Mouse (Mus musculus) testis, adult 2 months (tissue): ENCODE data around the gene Galnt2. TPM values are rescaled to one million over a fixed set of nuclear protein-coding genes. Genes with fewer than 3 reads are reported as not detected.

Source experiments
- H3K27ac ChIP-seq: fragments of 200-500 bp; 2 replicates; pipeline ENCODE4 v1.5.1; 2012; ENCODE audit warnings: low read depth, low read length; ENCODE audit not compliant: control insufficient read depth, insufficient read depth
- H3K27me3 ChIP-seq: fragments of 200-500 bp; 2 replicates; pipeline ENCODE4 v1.6.1; 2012; ENCODE audit warnings: mild to moderate bottlenecking, low read length, moderate library complexity; ENCODE audit not compliant: control insufficient read depth, insufficient read depth
- H3K36me3 ChIP-seq: fragments of 200-500 bp; 2 replicates; pipeline ENCODE4 v1.6.1; 2012; ENCODE audit warnings: mild to moderate bottlenecking, low read length; ENCODE audit not compliant: control insufficient read depth, insufficient read depth
- H3K4me1 ChIP-seq: fragments of 200-500 bp; 2 replicates; pipeline ENCODE4 v1.6.1; 2012; ENCODE audit warnings: low read length; ENCODE audit not compliant: control insufficient read depth, insufficient read depth
- H3K4me3 ChIP-seq: fragments of 200-500 bp; 2 replicates; pipeline ENCODE4 v1.5.1; 2012; ENCODE audit warnings: low read depth, mild to moderate bottlenecking, low read length, moderate library complexity, mixed read lengths; ENCODE audit not compliant: control insufficient read depth
- CTCF ChIP-seq: fragments of 200-500 bp; IDR thresholded peaks from 2 replicates; pipeline ENCODE4 v1.5.1; 2012; ENCODE audit warnings: low read depth, mild to moderate bottlenecking, inconsistent platforms, low read length, moderate library complexity; ENCODE audit not compliant: control insufficient read depth, insufficient read depth, insufficient replicate concordance
- POLR2A ChIP-seq: fragments of 200-500 bp; IDR thresholded peaks from 2 replicates; pipeline ENCODE4 v1.6.1; 2012; ENCODE audit warnings: low read depth, mild to moderate bottlenecking, inconsistent platforms, low read length, moderate library complexity; ENCODE audit not compliant: control insufficient read depth
- polyA plus RNA-seq: library from polyadenylated mRNA; depleted of rRNA; stranded (reverse); fragments of >200 nt; gene quantifications from 2 replicates; pipeline ENCODE4 v1.2.3, GENCODE M21; 2012

Gene Galnt2
- polyA plus RNA-seq, 1 experiment = 0.91 TPM

GRCm38 (mm10) chr8:124192976-124193375 is 38.2 kb upstream of the Galnt2 start:
- no peak for TF ChIP-seq POLR2A
- TF ChIP-seq CTCF = no peak
- Histone ChIP-seq H3K27ac (no peak overlapping the region), H3K4me3 (no peak overlapping the region), H3K27me3 (no peaks in the 10 kb centered on the region), H3K4me1 (peaks cover 4% of the 10 kb centered on the region; the same call in 1 of the 2 replicates), H3K36me3 (no peaks in the 10 kb centered on the region)

DNA sequence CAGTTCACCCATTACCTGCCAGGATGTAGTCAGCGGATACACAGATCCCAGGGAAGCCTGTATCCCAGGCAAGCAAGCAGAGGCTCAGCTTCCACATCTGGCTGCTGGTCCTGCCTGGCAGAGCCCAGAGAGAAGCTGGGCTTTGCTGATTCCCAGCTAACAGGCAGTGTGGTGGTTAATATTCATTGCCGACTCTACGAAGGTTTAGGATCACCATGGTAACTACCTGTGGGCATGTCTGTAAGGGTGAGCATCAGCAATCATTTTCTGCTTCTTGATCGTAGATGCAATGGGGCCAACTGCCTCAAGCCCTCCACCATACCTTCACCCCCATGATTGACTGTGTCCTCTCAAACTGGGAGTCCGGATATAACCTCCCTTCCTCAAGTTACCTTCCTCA is 37.2 kb upstream of the Galnt2 start:
- Histone ChIP-seq H3K4me3 (no peak overlapping the region), H3K4me1 (peaks cover 4% of the 10 kb centered on the region; the same call in 1 of the 2 replicates), H3K36me3 (no peaks in the 10 kb centered on the region), H3K27ac (no peak overlapping the region), H3K27me3 (no peaks in the 10 kb centered on the region)
- no peak for TF ChIP-seq POLR2A
- no peak for TF ChIP-seq CTCF

DNA sequence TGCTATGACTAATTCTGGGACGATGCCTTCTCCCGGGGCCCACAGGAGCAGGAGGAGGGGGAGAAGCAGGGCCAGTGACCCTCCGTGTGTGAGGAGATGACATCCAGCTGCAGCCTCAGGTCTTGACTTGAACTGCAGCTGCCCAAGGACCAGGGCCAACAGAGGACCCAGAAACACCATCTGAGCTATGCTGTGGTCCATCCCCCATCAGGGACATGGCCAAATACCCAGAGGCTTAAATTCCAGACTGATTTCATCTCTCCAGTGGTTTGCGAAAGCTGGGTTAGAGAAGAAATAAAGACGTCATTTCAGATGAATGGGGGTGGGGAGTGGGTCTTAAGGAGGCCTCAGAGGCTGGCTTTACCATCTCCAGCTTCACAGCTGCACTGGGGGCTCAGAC is 35.0 kb upstream of the Galnt2 start:
- H3K4me3 ChIP-seq = no peak overlapping the region
- TF ChIP-seq CTCF (no peak), POLR2A (no peak)
- H3K36me3 ChIP-seq = no peaks in the 10 kb centered on the region
- no peak overlapping the region for H3K27ac ChIP-seq
- no peaks in the 10 kb centered on the region for H3K27me3 ChIP-seq
- peaks cover 4% of the 10 kb centered on the region; the same call in 1 of the 2 replicates for H3K4me1 ChIP-seq

DNA sequence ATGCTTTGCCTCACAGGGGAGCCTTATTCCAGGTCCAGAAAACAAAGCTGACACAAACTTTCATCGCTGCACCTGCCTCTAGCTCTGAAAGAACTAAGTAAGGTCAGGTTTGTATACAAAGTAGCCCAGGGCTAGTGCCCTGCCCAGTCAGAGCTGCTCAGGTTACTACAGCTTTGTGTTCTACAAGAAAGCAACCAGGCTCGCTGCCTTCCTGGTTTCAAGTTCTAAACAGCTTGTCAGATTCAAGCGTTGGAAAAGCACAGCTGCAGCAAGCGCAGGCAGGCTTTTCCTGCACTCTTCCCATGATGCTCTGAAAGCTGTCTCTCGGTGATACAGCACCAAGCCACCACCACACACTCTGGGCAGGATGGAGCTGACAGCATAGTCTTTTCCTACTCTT is 34.4 kb upstream of the Galnt2 start:
- Histone ChIP-seq H3K36me3 (no peaks in the 10 kb centered on the region), H3K27me3 (no peaks in the 10 kb centered on the region), H3K4me3 (no peak overlapping the region), H3K4me1 (peaks cover 3% of the 10 kb centered on the region; the same call in 1 of the 2 replicates), H3K27ac (no peak overlapping the region)
- TF ChIP-seq POLR2A (no peak), CTCF (no peak)

DNA sequence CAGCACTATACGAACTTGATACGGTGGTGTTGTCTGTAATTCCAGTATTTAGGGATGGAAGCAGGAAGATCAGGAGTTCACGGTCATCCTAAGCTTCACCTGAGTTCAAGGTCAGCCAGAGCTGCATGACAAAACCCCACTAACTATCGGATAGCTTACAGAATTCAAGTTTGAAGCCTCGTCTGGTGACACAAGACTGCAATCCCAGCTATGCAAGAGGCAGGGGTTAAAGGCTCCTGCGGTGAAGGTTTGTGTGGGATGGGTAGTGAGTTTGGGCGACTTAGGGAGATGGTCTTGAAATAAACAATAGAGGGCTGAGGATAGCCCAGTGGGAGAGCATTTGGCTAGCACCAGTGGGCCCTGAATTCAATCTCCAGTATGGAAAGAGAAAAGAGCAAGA is 33.0 kb upstream of the Galnt2 start:
- Histone ChIP-seq H3K4me3 (no peak overlapping the region), H3K27ac (no peak overlapping the region), H3K4me1 (no peaks in the 10 kb centered on the region), H3K36me3 (no peaks in the 10 kb centered on the region), H3K27me3 (no peaks in the 10 kb centered on the region)
- no peak for TF ChIP-seq POLR2A
- no peak for TF ChIP-seq CTCF

DNA sequence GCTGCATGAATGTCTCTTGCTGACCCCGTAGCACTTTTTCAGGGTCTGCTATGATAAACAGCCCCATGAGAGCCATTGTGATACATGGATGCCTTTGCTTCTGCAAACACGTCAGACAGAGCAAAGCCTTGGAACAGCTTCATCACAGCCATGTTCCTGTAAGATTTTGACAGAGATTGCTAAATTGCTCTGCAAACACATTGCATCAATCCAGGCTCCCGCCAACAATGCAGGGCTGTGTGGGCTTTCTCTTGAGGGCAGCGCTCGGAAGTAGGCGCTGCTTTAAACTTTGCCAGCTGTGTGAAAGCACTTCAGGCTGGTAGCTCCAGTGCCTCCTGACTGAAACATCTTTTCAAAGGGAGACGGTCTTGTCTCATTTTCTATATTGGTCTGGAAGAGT is 30.8 kb upstream of the Galnt2 start:
- Histone ChIP-seq H3K4me1 (no peaks in the 10 kb centered on the region), H3K27ac (no peak overlapping the region), H3K4me3 (no peak overlapping the region), H3K36me3 (no peaks in the 10 kb centered on the region), H3K27me3 (no peaks in the 10 kb centered on the region)
- TF ChIP-seq CTCF (no peak), POLR2A (no peak)

DNA sequence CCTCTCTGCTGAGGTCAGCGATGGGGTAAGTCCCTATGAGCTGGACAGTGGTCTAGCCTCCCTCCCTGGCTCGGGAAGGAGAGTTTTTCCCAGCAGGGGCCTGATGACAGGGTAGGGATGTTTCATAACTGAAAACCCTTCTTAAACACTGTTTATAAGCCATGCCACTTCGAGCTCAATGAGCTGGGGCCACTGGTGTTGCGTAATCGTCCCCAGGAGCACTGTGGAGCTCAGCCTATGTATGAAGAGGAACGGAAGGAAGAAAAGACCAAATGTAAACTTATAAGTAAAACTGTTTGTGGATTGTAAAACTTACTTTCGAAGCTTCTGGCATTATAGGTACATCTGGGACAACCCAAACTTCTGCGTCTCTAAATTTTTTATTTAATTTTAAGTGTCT is 29.5 kb upstream of the Galnt2 start:
- Histone ChIP-seq H3K4me1 (no peaks in the 10 kb centered on the region), H3K4me3 (no peak overlapping the region), H3K27ac (no peak overlapping the region), H3K27me3 (no peaks in the 10 kb centered on the region), H3K36me3 (no peaks in the 10 kb centered on the region)
- TF ChIP-seq CTCF = no peak
- no peak for TF ChIP-seq POLR2A

GRCm38 (mm10) chr8:124202895-124203294 is 28.3 kb upstream of the Galnt2 start:
- no peak overlapping the region for H3K27ac ChIP-seq
- TF ChIP-seq CTCF = no peak
- no peak for TF ChIP-seq POLR2A
- no peak overlapping the region for H3K4me3 ChIP-seq
- H3K4me1 ChIP-seq = no peaks in the 10 kb centered on the region
- H3K27me3 ChIP-seq = no peaks in the 10 kb centered on the region
- no peaks in the 10 kb centered on the region for H3K36me3 ChIP-seq
